Comparison of ENCODE assay signal across 8 mouse cellular contexts in the genomic region with DNA sequence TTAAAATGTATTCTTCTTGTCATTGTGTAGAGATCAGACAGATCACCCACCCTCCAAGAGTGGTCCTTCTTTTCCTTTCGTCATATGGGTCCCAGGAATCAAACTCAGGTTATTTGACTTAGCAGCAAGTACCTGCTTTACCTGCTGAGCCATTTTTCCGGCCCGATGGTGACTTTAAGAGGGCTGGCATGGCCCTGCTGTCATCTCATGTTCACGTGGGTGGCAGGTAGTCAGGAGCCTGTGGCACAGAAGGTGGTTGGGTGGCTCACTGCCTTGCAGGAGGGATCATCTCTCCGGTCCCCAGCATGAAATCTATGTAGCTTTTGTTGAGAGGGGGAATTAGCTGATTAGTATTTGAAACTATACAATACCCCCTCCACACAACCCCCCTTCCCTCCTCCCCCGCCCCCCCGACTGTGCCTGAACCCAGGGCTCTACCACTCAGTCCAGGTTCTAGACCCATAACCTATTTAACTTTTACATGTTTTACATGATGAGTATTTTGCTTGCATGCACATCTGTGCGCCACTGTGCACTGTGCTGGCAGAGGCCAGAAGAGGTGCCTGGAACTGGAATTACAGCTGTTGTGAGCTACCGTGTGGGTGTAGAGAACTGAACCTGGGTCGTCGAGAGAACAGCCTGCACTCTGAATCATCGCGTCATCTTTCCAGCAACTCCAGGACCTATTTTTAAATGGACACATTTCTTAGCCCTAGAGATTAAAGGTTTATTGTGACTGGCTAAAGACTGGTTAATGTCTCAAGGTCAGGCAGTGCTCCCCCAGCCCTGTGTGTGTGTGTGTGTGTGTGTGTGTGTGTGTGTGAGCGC. TPM values are rescaled to one million over a fixed set of nuclear protein-coding genes. Genes with fewer than 3 reads are reported as not detected.
DNase-seq lines count a peak whose midpoint lies in the region; ATAC-seq lines count a peak whose summit lies in the region.

No protein-coding gene starts in this region.

- peak overlapping the region; percentile 95; the same call in 1 of the 2 replicates for H3K27ac ChIP-seq in limb, embryonic 12.5 days
- H3K27ac ChIP-seq in stomach, embryonic 15.5 days, result peak overlapping the region; percentile 95; the same call in 1 of the 2 replicates

- H3K4me3 ChIP-seq in limb, embryonic 12.5 days (replicated peaks), result peak overlapping the region; percentile 92
- H3K4me3 ChIP-seq in stomach, embryonic 15.5 days (replicated peaks), result peak overlapping the region; percentile 84

- peak; percentile 94 for DNase-seq in heart, adult 11 months
- DNase-seq in heart, adult 8-10 months (ENCODE audit: low spot score), result no peak
- peak; percentile 23 for DNase-seq in 3T3-L1 (ENCODE audit: low read depth, low spot score)
- no peak for DNase-seq in adrenal gland, adult 18-20 months (ENCODE audit: low spot score in 2 of 2)
- no peak for DNase-seq in right cerebral cortex, postnatal 14 days

- peak overlapping the region; percentile 94; the same call in 1 of the 2 replicates for H3K9ac ChIP-seq in limb, embryonic 12.5 days (replicated peaks)
- no peak overlapping the region for H3K9ac ChIP-seq in stomach, embryonic 15.5 days

- peak; percentile 11 for ATAC-seq in erythroblast, adult 5-6 weeks (replicated peaks; ENCODE audit: low FRiP score, poor library complexity, severe bottlenecking)
- 0 out of 2 replicates have a peak, but pooled peaks have one; percentile 57 for ATAC-seq in limb, embryonic 12.5 days (ENCODE audit: insufficient number of reproducible peaks, insufficient read depth, low FRiP score, low TSS enrichment, low read depth)
- ATAC-seq in stomach, embryonic 15.5 days (ENCODE audit: insufficient read depth, low FRiP score, low read depth), result no peak

- peaks cover 18% of the 10 kb centered on the region for H3K36me3 ChIP-seq in limb, embryonic 12.5 days
- H3K36me3 ChIP-seq in stomach, embryonic 15.5 days, result peaks cover 7% of the 10 kb centered on the region; the same call in 1 of the 2 replicates

- WGBS in limb, embryonic 12.5 days, result 62% methylated on average over 14 of the region's 14 CpGs
- WGBS in stomach, embryonic 15.5 days, result 54% methylated on average over 14 of the region's 14 CpGs

- peaks cover 4% of the 10 kb centered on the region; the same call in 1 of the 2 replicates for H3K9me3 ChIP-seq in limb, embryonic 12.5 days
- H3K9me3 ChIP-seq in stomach, embryonic 15.5 days, result no peaks in the 10 kb centered on the region

- no peaks in the 10 kb centered on the region for H3K27me3 ChIP-seq in limb, embryonic 12.5 days
- no peaks in the 10 kb centered on the region for H3K27me3 ChIP-seq in stomach, embryonic 15.5 days (replicated peaks)

- H3K4me2 ChIP-seq in limb, embryonic 12.5 days, result peak overlapping the region; percentile 72
- H3K4me2 ChIP-seq in stomach, embryonic 15.5 days, result peak overlapping the region; percentile 64

- H3K4me1 ChIP-seq in limb, embryonic 12.5 days (replicated peaks), result peaks cover 19% of the 10 kb centered on the region
- peaks cover 5% of the 10 kb centered on the region; the same call in 1 of the 2 replicates for H3K4me1 ChIP-seq in stomach, embryonic 15.5 days

RNA-seq across cellular contexts. Expression of a gene that starts 0.6 kb away (rescaled TPM):
- 10 to 100 TPM; 63.0 to 64.1 (median 63.5) TPM for total RNA-seq in heart, adult 8-10 months (2022)
- 150 and 151 TPM in 2 replicates for total RNA-seq in erythroblast, adult 5-6 weeks (2015; ENCODE audit: low replicate concordance)
- total RNA-seq in erythroblast, adult 5-6 weeks (2017; ENCODE audit: low replicate concordance), result 200 and 208 TPM in 2 replicates
- 156 and 159 TPM in 2 replicates for polyA plus RNA-seq in limb, embryonic 12.5 days (2016; fragmentation: Nextera tagmentation; extraction: Ambion mirVana)
- 167 and 170 TPM in 2 replicates for polyA plus RNA-seq in stomach, embryonic 15.5 days (2015; fragmentation: Nextera tagmentation; extraction: Ambion mirVana)
- 100 to 1,000 TPM; 160 to 339 TPM for total RNA-seq in adrenal gland, adult 18-20 months (2021)

RNA-seq across cellular contexts. Expression of a gene that starts 8.0 kb away (rescaled TPM):
- total RNA-seq in heart, adult 8-10 months (2022), result 100 to 1,000 TPM in 3 of 4 experiments, 10 to 100 TPM in 1; 97.1 to 165 (median 123) TPM
- total RNA-seq in erythroblast, adult 5-6 weeks (2015; ENCODE audit: low replicate concordance), result 2,585 and 2,588 TPM in 2 replicates
- 1,104 and 1,368 TPM in 2 replicates for total RNA-seq in erythroblast, adult 5-6 weeks (2017; ENCODE audit: low replicate concordance)
- polyA plus RNA-seq in limb, embryonic 12.5 days (2016; fragmentation: Nextera tagmentation; extraction: Ambion mirVana), result 510 and 528 TPM in 2 replicates
- 500 and 512 TPM in 2 replicates for polyA plus RNA-seq in stomach, embryonic 15.5 days (2015; fragmentation: Nextera tagmentation; extraction: Ambion mirVana)
- total RNA-seq in adrenal gland, adult 18-20 months (2021), result 100 to 1,000 TPM; 346 to 591 TPM

RNA-seq across cellular contexts. Expression of a gene that starts 15.3 kb away (rescaled TPM):
- total RNA-seq in heart, adult 8-10 months (2022), result 10 to 100 TPM; 51.6 to 66.1 (median 59.4) TPM
- total RNA-seq in erythroblast, adult 5-6 weeks (2015; ENCODE audit: low replicate concordance), result 103 and 110 TPM in 2 replicates
- total RNA-seq in erythroblast, adult 5-6 weeks (2017; ENCODE audit: low replicate concordance), result 291 and 294 TPM in 2 replicates
- polyA plus RNA-seq in limb, embryonic 12.5 days (2016; fragmentation: Nextera tagmentation; extraction: Ambion mirVana), result 72.9 and 73.8 TPM in 2 replicates
- polyA plus RNA-seq in stomach, embryonic 15.5 days (2015; fragmentation: Nextera tagmentation; extraction: Ambion mirVana), result 65.2 and 70.2 TPM in 2 replicates
- 10 to 100 TPM; 77.2 to 88.8 TPM for total RNA-seq in adrenal gland, adult 18-20 months (2021)

RNA-seq across cellular contexts. Expression of a gene that starts 51.1 kb away (rescaled TPM):
- 10 to 100 TPM in 1 of 4 experiments, 1 to 10 TPM in 3; 8.4 to 10.2 (median 8.5) TPM for total RNA-seq in heart, adult 8-10 months (2022)
- total RNA-seq in erythroblast, adult 5-6 weeks (2015; ENCODE audit: low replicate concordance), result 408 and 436 TPM in 2 replicates
- 820 and 839 TPM in 2 replicates for total RNA-seq in erythroblast, adult 5-6 weeks (2017; ENCODE audit: low replicate concordance)
- polyA plus RNA-seq in limb, embryonic 12.5 days (2016; fragmentation: Nextera tagmentation; extraction: Ambion mirVana), result 7.8 TPM in 2 replicates
- polyA plus RNA-seq in stomach, embryonic 15.5 days (2015; fragmentation: Nextera tagmentation; extraction: Ambion mirVana), result 18.4 and 39.4 TPM in 2 replicates
- under 1 TPM in 1 of 2 experiments, not detected in 1; 0.46 TPM for total RNA-seq in adrenal gland, adult 18-20 months (2021)

Comparison
In these comparisons a context has a peak if more than half of its experiments do, and no peak if none do; other contexts are left out.
1. DNase-seq: peak in heart, adult 11 months (single experiment) and 3T3-L1 (single experiment); none in heart, adult 8-10 months (single experiment), adrenal gland, adult 18-20 months (0 of 2) and right cerebral cortex, postnatal 14 days (single experiment).